Mouse (Mus musculus): ENCODE data around the gene Pmepa1. TPM values are rescaled to one million over a fixed set of nuclear protein-coding genes. Genes with fewer than 3 reads are reported as not detected.

The Pmepa1 gene
- polyA plus RNA-seq, 1 experiment = 260 TPM

DNA sequence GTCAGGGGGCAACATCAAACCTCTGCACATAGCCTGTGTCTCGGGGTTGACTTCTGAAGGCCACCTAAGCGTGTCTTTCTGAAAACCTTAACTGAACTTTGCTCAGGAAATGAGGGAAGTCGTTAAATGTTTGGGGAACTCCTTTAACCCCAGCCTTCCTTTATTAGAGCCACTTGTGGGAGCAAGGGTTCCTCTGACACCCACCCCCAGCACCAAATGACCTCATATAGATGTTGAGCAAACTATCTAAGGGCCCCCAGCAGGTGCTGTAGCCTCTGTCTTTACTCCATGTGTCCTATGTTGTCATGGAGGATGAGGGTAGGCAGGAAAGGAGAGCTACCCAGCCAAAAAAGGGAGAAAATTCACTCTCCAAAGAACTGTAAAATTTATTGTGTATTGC is 52.2 kb downstream of the Pmepa1 start:
- Histone ChIP-seq H3K79me2 (ENCODE audit: control insufficient read depth, insufficient read depth) (no peaks in the 10 kb centered on the region), H3K36me3 (ENCODE audit: control insufficient read depth, insufficient read depth) (peaks cover 15% of the 10 kb centered on the region), H3K4me3 (no peak overlapping the region), H3K4me2 (ENCODE audit: low read depth) (no peak overlapping the region), H3K27me3 (ENCODE audit: control insufficient read depth, insufficient read depth, insufficient read length) (no peaks in the 10 kb centered on the region), H3ac (ENCODE audit: control insufficient read depth, insufficient read length) (no peak overlapping the region)
- TF ChIP-seq MYOG (IDR thresholded peaks at IDR 0.05; ENCODE audit: control insufficient read depth in 1 of 3, insufficient read depth in 1 of 3, insufficient read length in 2 of 3, low read depth in 2 of 3) = no peak
- no peak for TF ChIP-seq POLR2A (IDR thresholded peaks at IDR 0.05; ENCODE audit: insufficient read length, low read depth)
- no peak for TF ChIP-seq TCF12 (IDR thresholded peaks at IDR 0.05; ENCODE audit: insufficient read depth, poor library complexity, severe bottlenecking)

DNA sequence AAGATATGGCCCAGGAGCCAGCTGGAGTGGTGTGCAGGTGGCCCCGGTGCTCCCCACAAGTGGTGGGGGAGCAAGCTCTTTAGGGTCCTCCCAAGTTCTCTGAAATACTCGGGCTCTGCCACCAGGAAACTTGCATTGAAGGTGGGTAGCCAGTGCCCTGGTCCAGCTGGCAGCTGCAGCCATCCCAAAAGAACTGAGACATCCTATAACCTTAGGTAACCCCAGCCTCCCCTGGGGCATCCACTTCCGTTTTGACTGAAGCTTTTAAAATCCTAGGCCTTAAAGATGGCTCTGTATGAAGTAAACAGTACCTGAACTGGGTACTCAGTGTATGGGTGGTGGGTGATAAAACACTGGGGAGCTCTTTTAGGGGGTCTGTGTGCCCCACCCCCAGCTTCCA is 52.8 kb downstream of the Pmepa1 start:
- Histone ChIP-seq H3K79me2 (ENCODE audit: control insufficient read depth, insufficient read depth) (no peaks in the 10 kb centered on the region), H3K36me3 (ENCODE audit: control insufficient read depth, insufficient read depth) (peaks cover 15% of the 10 kb centered on the region), H3K4me3 (no peak overlapping the region), H3K27me3 (ENCODE audit: control insufficient read depth, insufficient read depth, insufficient read length) (no peaks in the 10 kb centered on the region), H3K4me2 (ENCODE audit: low read depth) (no peak overlapping the region), H3ac (ENCODE audit: control insufficient read depth, insufficient read length) (no peak overlapping the region)
- TF ChIP-seq POLR2AphosphoS2 (IDR thresholded peaks at IDR 0.05; ENCODE audit: insufficient read length, low read depth) (peak; percentile 44), MYOG (IDR thresholded peaks at IDR 0.05; ENCODE audit: control insufficient read depth in 1 of 3, insufficient read depth in 1 of 3, insufficient read length in 2 of 3, low read depth in 2 of 3) (no peak), POLR2A (IDR thresholded peaks at IDR 0.05; ENCODE audit: insufficient read length, low read depth) (peak; percentile 2), E2F4 (IDR thresholded peaks at IDR 0.05; ENCODE audit: insufficient read depth) (no peak)

DNA sequence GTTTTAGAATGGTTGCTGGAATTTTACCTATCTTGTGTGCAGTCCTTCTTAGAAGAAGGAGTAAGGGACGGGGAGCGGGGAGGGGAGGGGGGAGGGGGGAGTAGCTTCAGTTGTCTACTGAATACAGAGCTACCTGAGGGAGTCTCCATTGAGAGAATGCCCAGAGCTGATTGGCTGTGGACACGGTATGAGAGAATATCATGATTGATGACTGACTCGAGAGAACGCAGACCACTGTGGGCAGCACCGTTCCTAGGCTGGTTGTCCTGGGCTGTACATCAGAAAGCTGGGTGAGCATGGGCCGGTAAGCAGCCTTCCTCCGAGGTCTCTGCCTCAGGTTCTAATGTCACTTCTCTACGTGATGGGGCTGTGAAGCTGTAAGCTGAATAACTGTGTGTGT is 55.6 kb downstream of the Pmepa1 start:
- Histone ChIP-seq H3K4me3 (no peak overlapping the region), H3K27me3 (ENCODE audit: control insufficient read depth, insufficient read depth, insufficient read length) (no peaks in the 10 kb centered on the region), H3K4me2 (ENCODE audit: low read depth) (no peak overlapping the region), H3ac (ENCODE audit: control insufficient read depth, insufficient read length) (no peak overlapping the region), H3K36me3 (ENCODE audit: control insufficient read depth, insufficient read depth) (peaks cover 5% of the 10 kb centered on the region), H3K79me2 (ENCODE audit: control insufficient read depth, insufficient read depth) (no peaks in the 10 kb centered on the region)
- TF ChIP-seq POLR2AphosphoS2 (IDR thresholded peaks at IDR 0.05; ENCODE audit: insufficient read length, low read depth) (peak; percentile 23), REST (IDR thresholded peaks at IDR 0.05; ENCODE audit: insufficient read depth, insufficient read length) (no peak)

DNA sequence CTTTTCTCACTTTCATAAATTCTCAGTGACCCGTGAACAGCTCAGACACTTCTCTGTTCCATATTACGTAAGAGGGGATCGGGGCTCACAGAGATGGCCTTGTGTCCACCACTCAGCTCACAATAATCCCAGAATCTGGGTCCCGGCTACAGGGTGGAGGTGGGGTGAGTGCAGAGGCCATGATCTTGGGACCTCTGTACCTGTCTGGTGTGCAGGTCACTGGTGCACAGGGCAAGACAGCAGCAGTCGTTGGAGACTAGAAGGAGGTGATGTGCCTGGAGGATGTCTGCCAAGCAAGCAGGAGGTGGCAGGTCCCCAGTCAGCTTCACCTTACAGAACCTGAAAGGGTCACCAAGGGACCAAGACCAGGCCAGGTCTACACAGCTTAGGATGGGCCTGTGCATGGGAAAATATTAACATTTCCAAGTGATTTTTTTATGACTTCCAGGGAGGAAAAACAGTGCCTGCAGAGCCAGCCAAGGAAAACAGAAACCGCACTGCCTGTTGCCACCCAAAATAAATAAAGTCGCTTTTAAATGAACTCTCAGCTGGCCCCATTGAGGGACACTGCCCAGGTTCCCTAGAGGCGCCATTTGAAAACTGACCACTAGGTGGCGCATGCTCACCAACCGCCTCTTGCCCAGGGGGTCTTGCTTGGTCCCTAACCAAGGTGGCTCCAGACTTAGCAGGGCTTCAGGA is 56.9 kb downstream of the Pmepa1 start:
- H3K27me3 ChIP-seq (ENCODE audit: control insufficient read depth, insufficient read depth, insufficient read length) = no peaks in the 10 kb centered on the region
- peak overlapping the region; percentile 36 for H3K4me2 ChIP-seq (ENCODE audit: low read depth)
- H3ac ChIP-seq (ENCODE audit: control insufficient read depth, insufficient read length) = no peak overlapping the region
- TF ChIP-seq MAX (IDR thresholded peaks at IDR 0.05; ENCODE audit: low read depth) = no peak
- no peak for TF ChIP-seq MYOG (IDR thresholded peaks at IDR 0.05; ENCODE audit: control insufficient read depth in 1 of 3, insufficient read depth in 1 of 3, insufficient read length in 2 of 3, low read depth in 2 of 3)
- TF ChIP-seq E2F4 (IDR thresholded peaks at IDR 0.05; ENCODE audit: insufficient read depth) = no peak
- no peak for TF ChIP-seq USF1 (IDR thresholded peaks at IDR 0.05; ENCODE audit: low read depth)
- TF ChIP-seq TCF3 (IDR thresholded peaks at IDR 0.05; ENCODE audit: insufficient read length, low read depth) = no peak
- TF ChIP-seq TCF12 (IDR thresholded peaks at IDR 0.05; ENCODE audit: insufficient read depth, poor library complexity, severe bottlenecking) = no peak
- no peak for TF ChIP-seq POLR2A (IDR thresholded peaks at IDR 0.05; ENCODE audit: insufficient read length, low read depth)
- TF ChIP-seq POLR2AphosphoS2 (IDR thresholded peaks at IDR 0.05; ENCODE audit: insufficient read length, low read depth) = no peak
- H3K79me2 ChIP-seq (ENCODE audit: control insufficient read depth, insufficient read depth) = no peaks in the 10 kb centered on the region
- no peaks in the 10 kb centered on the region for H3K36me3 ChIP-seq (ENCODE audit: control insufficient read depth, insufficient read depth)
- no peak overlapping the region for H3K4me3 ChIP-seq

DNA sequence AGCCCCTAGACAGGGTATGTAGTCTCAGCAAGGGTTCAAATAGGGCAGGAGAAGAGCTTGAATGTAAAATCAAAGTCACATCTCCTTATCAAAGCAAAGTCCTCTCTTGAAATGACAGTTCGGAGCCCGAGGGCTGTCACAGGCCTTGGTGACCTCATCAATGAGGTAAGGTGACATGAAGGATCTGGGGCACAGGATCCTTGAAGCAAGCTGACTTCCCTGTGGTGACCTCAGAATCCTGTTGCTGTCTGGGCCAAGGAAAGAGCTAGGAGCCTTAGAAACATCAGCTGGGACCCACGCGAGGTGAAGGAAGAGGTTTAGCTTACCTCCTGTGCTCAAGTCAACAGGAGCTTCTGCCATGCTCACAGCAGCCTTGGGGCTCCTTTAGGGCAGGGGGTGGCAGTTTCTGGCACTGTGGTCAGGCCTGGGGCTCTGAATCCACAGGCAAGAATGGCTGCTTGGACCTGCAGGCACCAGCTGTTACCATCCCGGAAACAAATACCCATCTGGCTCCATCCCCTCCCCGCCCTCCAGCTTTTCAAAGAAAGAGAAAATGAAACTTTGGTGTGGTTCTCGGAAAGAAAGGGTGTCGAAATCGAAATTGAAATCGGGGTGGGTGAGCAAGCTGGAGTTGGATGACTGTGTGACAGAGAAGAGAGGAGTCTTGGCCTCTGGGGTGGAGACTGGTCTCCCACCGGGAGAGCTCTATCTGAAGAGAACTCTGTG is 57.8 kb downstream of the Pmepa1 start, which contains the start of gene Zbp1:
Gene Zbp1 (minus strand): TSS at position 508 of the 726 bp plus-strand sequence.
- Histone ChIP-seq H3K4me2 (ENCODE audit: low read depth) (peak within 1 kb of the TSS; percentile 36), H3K79me2 (ENCODE audit: control insufficient read depth, insufficient read depth) (no peaks in the 10 kb centered on the region), H3K4me3 (no peak within 1 kb of the TSS), H3K27me3 (ENCODE audit: control insufficient read depth, insufficient read depth, insufficient read length) (no peaks in the 10 kb centered on the region), H3K36me3 (ENCODE audit: control insufficient read depth, insufficient read depth) (no peaks in the 10 kb centered on the region), H3ac (ENCODE audit: control insufficient read depth, insufficient read length) (no peak within 1 kb of the TSS)
- TF ChIP-seq TCF12 (IDR thresholded peaks at IDR 0.05; ENCODE audit: insufficient read depth, poor library complexity, severe bottlenecking) (no peak), REST (IDR thresholded peaks at IDR 0.05; ENCODE audit: insufficient read depth, insufficient read length) (no peak), MYOG (IDR thresholded peaks at IDR 0.05; ENCODE audit: control insufficient read depth in 1 of 3, insufficient read depth in 1 of 3, insufficient read length in 2 of 3, low read depth in 2 of 3) (peak in 1 of 3 experiments; percentile 41), CEBPB (IDR thresholded peaks at IDR 0.05; ENCODE audit: insufficient read depth, poor library complexity, severe bottlenecking) (0 out of 2 replicates have a peak, but pooled peaks have one; percentile 4), SRF (IDR thresholded peaks at IDR 0.05; ENCODE audit: control insufficient read depth, insufficient read length, low read depth) (no peak), E2F4 (IDR thresholded peaks at IDR 0.05; ENCODE audit: insufficient read depth) (no peak), POLR2A (IDR thresholded peaks at IDR 0.05; ENCODE audit: insufficient read length, low read depth) (no peak), USF1 (IDR thresholded peaks at IDR 0.05; ENCODE audit: low read depth) (no peak), MYOD1 (IDR thresholded peaks at IDR 0.05; ENCODE audit: control insufficient read depth in 1 of 3, insufficient read length in 2 of 3, low read depth in 2 of 3) (peak in 2 of 3 experiments; percentile 23 to 55), TCF3 (IDR thresholded peaks at IDR 0.05; ENCODE audit: insufficient read length, low read depth) (no peak), MAX (IDR thresholded peaks at IDR 0.05; ENCODE audit: low read depth) (no peak)
